Mouse (Mus musculus) hindbrain, embryonic 11.5 days (tissue): ENCODE measurements at regions not wholly inside any gene's neighbourhood (a gene's known extent, or its start where the extent isn't known, plus 50 kb on each side); places are given as distances from the start of the nearest gene placed in this dataset.
A peak's percentile ranks its signal among the peaks of the same experiment; 100 is the strongest.
"Not testable (repeated sequence)": the region's sequence is repeated elsewhere in the genome, so short reads cannot be mapped to it uniquely, and the experiment has no call there.

Experiments used
- ATAC-seq: fragments of 200-750 bp; cut with Nextera tagmentation; 2 replicates; pipeline ENCODE4 v1.8.0; 2017; ENCODE audit warnings: mild to moderate bottlenecking, moderate TSS enrichment, moderate library complexity; ENCODE audit not compliant: low FRiP score
- DNase-seq: peaks from one replicate; pipeline ENCODE4 v3.0.0-alpha.2; 2015; ENCODE audit warnings: low spot score
- H3K27ac ChIP-seq: fragments of 300-500 bp; sonication (generic); 2 replicates; pipeline ENCODE4 v1.5.1; 2014; ENCODE audit warnings: mild to moderate bottlenecking, low read depth, low read length
- H3K27me3 ChIP-seq: fragments of 300-500 bp; sonication (generic); 2 replicates; pipeline ENCODE4 v1.6.1; 2014; ENCODE audit warnings: mild to moderate bottlenecking, low read length, moderate library complexity, mixed read lengths; ENCODE audit not compliant: control insufficient read depth, insufficient read depth
- H3K36me3 ChIP-seq: fragments of 300-500 bp; sonication (generic); 2 replicates; pipeline ENCODE4 v1.6.1; 2014; ENCODE audit warnings: mild to moderate bottlenecking, low read length, moderate library complexity, mixed read lengths; ENCODE audit not compliant: control insufficient read depth, insufficient read depth
- H3K4me1 ChIP-seq: fragments of 300-500 bp; sonication (generic); replicated peaks from 2 replicates; pipeline ENCODE4 v1.6.1; 2014; ENCODE audit warnings: low read length, mixed read lengths; ENCODE audit not compliant: control insufficient read depth, insufficient read depth
- H3K4me2 ChIP-seq: fragments of 300-500 bp; sonication (generic); replicated peaks from 2 replicates; pipeline ENCODE4 v1.6.1; 2014; ENCODE audit warnings: mild to moderate bottlenecking, low read depth, low read length
- H3K4me3 ChIP-seq: fragments of 300-500 bp; sonication (generic); 2 replicates; pipeline ENCODE4 v1.5.1; 2014; ENCODE audit warnings: low read depth, low read length
- H3K9ac ChIP-seq: fragments of 300-500 bp; sonication (generic); 2 replicates; pipeline ENCODE4 v1.6.1; 2014; ENCODE audit warnings: low read depth, low read length
- H3K9me3 ChIP-seq: fragments of 300-500 bp; sonication (generic); 2 replicates; pipeline ENCODE4 v1.6.1; 2016; ENCODE audit warnings: low read length; ENCODE audit not compliant: control insufficient read depth
- WGBS: fragments of 180-500 bp; shearing (Covaris S2); extraction: QIAGEN DNeasy Blood & Tissue Kit; methylation state at CpG from one replicate; pipeline ENCODE4 v1.1.7; 2014; 5-methylcytosine and 5-hydroxymethylcytosine counted together

- H3K9me3 ChIP-seq: no peaks in the 10 kb centered on the region
- no peak overlapping the region for H3K27ac ChIP-seq
- ATAC-seq (no peak), DNase-seq (no peak)
- no peak overlapping the region for H3K4me3 ChIP-seq
- H3K9ac ChIP-seq: no peak overlapping the region
- H3K4me2 ChIP-seq: no peak overlapping the region
- H3K36me3 ChIP-seq: no peaks in the 10 kb centered on the region
- no peaks in the 10 kb centered on the region for H3K27me3 ChIP-seq
- H3K4me1 ChIP-seq: no peaks in the 10 kb centered on the region
These were observed 155.2 kb upstream of the Shcbp1 start for GRCm38 (mm10) chr8:4934551-4934950.

- Histone ChIP-seq H3K4me3 (no peak overlapping the region), H3K9ac (no peak overlapping the region), H3K4me1 (no peaks in the 10 kb centered on the region), H3K27me3 (no peaks in the 10 kb centered on the region), H3K4me2 (no peak overlapping the region), H3K36me3 (no peaks in the 10 kb centered on the region), H3K27ac (no peak overlapping the region), H3K9me3 (no peaks in the 10 kb centered on the region)
- ATAC-seq (no peak), DNase-seq (no peak)
- WGBS: 37% methylated on average over 2 of the region's 2 CpGs
These were observed 154.7 kb upstream of the Shcbp1 start for GRCm38 (mm10) chr8:4934035-4934434.

GRCm38 (mm10) chr8:4916447-4916846, 137.1 kb upstream of the Shcbp1 start:
- DNase-seq (no peak), ATAC-seq (no peak)
- no peaks in the 10 kb centered on the region for H3K27me3 ChIP-seq
- no peak overlapping the region for H3K9ac ChIP-seq
- no peak overlapping the region for H3K27ac ChIP-seq
- no peaks in the 10 kb centered on the region for H3K4me1 ChIP-seq
- no peak overlapping the region for H3K4me3 ChIP-seq
- no peak overlapping the region for H3K4me2 ChIP-seq
- H3K9me3 ChIP-seq: no peaks in the 10 kb centered on the region
- H3K36me3 ChIP-seq: no peaks in the 10 kb centered on the region

GRCm38 (mm10) chr8:4895046-4895445, 115.7 kb upstream of the Shcbp1 start:
- Histone ChIP-seq H3K9me3 (no peaks in the 10 kb centered on the region), H3K4me1 (no peaks in the 10 kb centered on the region), H3K4me3 (no peak overlapping the region), H3K4me2 (no peak overlapping the region), H3K36me3 (no peaks in the 10 kb centered on the region), H3K9ac (no peak overlapping the region), H3K27ac (no peak overlapping the region), H3K27me3 (no peaks in the 10 kb centered on the region)
- 82% methylated on average over 2 of the region's 2 CpGs for WGBS
- no peak for DNase-seq
- ATAC-seq: no peak

GRCm38 (mm10) chr8:4868761-4869160, 89.4 kb upstream of the Shcbp1 start:
- H3K36me3 ChIP-seq, H3K4me3 ChIP-seq, H3K4me1 ChIP-seq, H3K9me3 ChIP-seq, H3K9ac ChIP-seq, H3K27ac ChIP-seq, H3K4me2 ChIP-seq, H3K27me3 ChIP-seq: not testable (repeated sequence)
- DNase-seq (peak; percentile 77), ATAC-seq (peak; percentile 92)
- WGBS: 83% methylated on average over 6 of the region's 7 CpGs

- Histone ChIP-seq H3K9me3 (no peaks in the 10 kb centered on the region), H3K4me2 (no peak overlapping the region), H3K27ac (no peak overlapping the region), H3K36me3 (no peaks in the 10 kb centered on the region), H3K4me3 (no peak overlapping the region), H3K27me3 (no peaks in the 10 kb centered on the region), H3K9ac (no peak overlapping the region), H3K4me1 (no peaks in the 10 kb centered on the region)
- 81% methylated on average over 3 of the region's 3 CpGs for WGBS
- DNase-seq: no peak
- no peak for ATAC-seq
These were observed 59.7 kb upstream of the Shcbp1 start for GRCm38 (mm10) chr8:4839087-4839486.

GRCm38 (mm10) chr8:4838527-4838926, 59.2 kb upstream of the Shcbp1 start:
- H3K36me3 ChIP-seq: no peaks in the 10 kb centered on the region
- no peak overlapping the region for H3K9ac ChIP-seq
- H3K9me3 ChIP-seq: no peaks in the 10 kb centered on the region
- no peak overlapping the region for H3K27ac ChIP-seq
- no peak overlapping the region for H3K4me2 ChIP-seq
- no peak for DNase-seq
- H3K27me3 ChIP-seq: no peaks in the 10 kb centered on the region
- no peak overlapping the region for H3K4me3 ChIP-seq
- H3K4me1 ChIP-seq: no peaks in the 10 kb centered on the region
- no peak for ATAC-seq

- Histone ChIP-seq H3K36me3 (no peaks in the 10 kb centered on the region), H3K4me3 (no peak overlapping the region), H3K27me3 (no peaks in the 10 kb centered on the region), H3K4me2 (no peak overlapping the region), H3K9ac (no peak overlapping the region), H3K4me1 (no peaks in the 10 kb centered on the region), H3K27ac (no peak overlapping the region), H3K9me3 (no peaks in the 10 kb centered on the region)
- DNase-seq (no peak), ATAC-seq (no peak)
- 80% methylated on average over 2 of the region's 2 CpGs for WGBS
These were observed 58.4 kb upstream of the Shcbp1 start for GRCm38 (mm10) chr8:4837719-4838118.

- Histone ChIP-seq H3K4me1 (no peaks in the 10 kb centered on the region), H3K9me3 (no peaks in the 10 kb centered on the region)
- 0 out of 2 replicates have a peak, but pooled peaks have one; percentile 25 for ATAC-seq
These were observed 57.3 kb upstream of the Shcbp1 start for GRCm38 (mm10) chr8:4836651-4837050.

More at GRCm38 (mm10) chr8:4836651-4837050, 57.3 kb upstream of the Shcbp1 start:
- no peaks in the 10 kb centered on the region for H3K27me3 ChIP-seq
- no peak overlapping the region for H3K9ac ChIP-seq
- H3K4me2 ChIP-seq: no peak overlapping the region
- DNase-seq: no peak
- 82% methylated on average over 2 of the region's 2 CpGs for WGBS
- H3K36me3 ChIP-seq: no peaks in the 10 kb centered on the region
- H3K27ac ChIP-seq: no peak overlapping the region
- H3K4me3 ChIP-seq: no peak overlapping the region
